In the genomic region with DNA sequence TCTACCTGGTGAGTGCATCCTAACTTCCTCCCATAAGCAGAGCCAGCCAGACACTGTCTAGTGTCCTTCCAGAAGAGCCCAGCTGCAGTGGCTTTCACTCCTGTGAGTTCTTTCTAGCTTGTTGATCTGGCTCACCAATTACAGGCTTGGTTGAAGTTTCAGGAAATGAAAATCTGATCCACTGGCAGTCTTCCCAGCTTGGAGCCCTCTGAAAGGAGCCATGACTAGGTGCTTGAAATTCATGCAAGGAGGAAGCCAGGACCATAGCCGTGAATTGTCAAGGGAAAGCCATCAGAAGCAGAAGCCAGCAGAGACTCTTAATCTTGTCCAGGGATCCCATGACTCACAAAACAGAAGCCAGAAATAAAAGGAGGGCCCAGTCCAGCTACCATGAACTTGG, we compare ENCODE assay signal across 10 mouse cellular contexts. TPM values are rescaled to one million over a fixed set of nuclear protein-coding genes. Genes with fewer than 3 reads are reported as not detected.
DNase-seq lines count a peak whose midpoint lies in the region; ATAC-seq and TF ChIP-seq lines count a peak whose summit lies in the region.
"Had no signal": no experiment of that assay in that cellular context is flagged by ENCODE, and none has a peak within 500 bp of the region (broad histone marks: within the 10 kb centered on the region; RNA-seq: fewer than 3 reads in every experiment).

No protein-coding gene starts in this region.

- H3K27me3 ChIP-seq in midbrain, postnatal 0 days (ENCODE audit: insufficient read depth, low read length) = no peaks in the 10 kb centered on the region
- H3K27me3 ChIP-seq in midbrain, embryonic 10.5 days (ENCODE audit: low read depth, poor library complexity, severe bottlenecking) = no peaks in the 10 kb centered on the region

- no peak for TF ChIP-seq CTCF in midbrain, postnatal 0 days (IDR thresholded peaks at IDR 0.05)

- H3K27ac ChIP-seq in midbrain, postnatal 0 days (ENCODE audit: low read depth, low read length) = no peak overlapping the region
- H3K27ac ChIP-seq in midbrain, embryonic 10.5 days (replicated peaks) = no peak overlapping the region
- H3K27ac ChIP-seq: heart, embryonic 13.5 days; limb, embryonic 12.5 days had no signal

- H3K9ac ChIP-seq in midbrain, postnatal 0 days (replicated peaks; ENCODE audit: low read length, poor library complexity, severe bottlenecking) = no peak overlapping the region
- H3K9ac ChIP-seq: heart, embryonic 13.5 days; limb, embryonic 12.5 days had no signal

- H3K4me1 ChIP-seq in midbrain, postnatal 0 days (ENCODE audit: insufficient read depth, low read length) = no peaks in the 10 kb centered on the region
- no peaks in the 10 kb centered on the region for H3K4me1 ChIP-seq in midbrain, embryonic 10.5 days
- H3K4me1 ChIP-seq: heart, embryonic 13.5 days; limb, embryonic 12.5 days had no signal

- ATAC-seq in cerebellum, adult (ENCODE audit: insufficient number of reproducible peaks, low FRiP score, low TSS enrichment) = no peak
- ATAC-seq in midbrain, postnatal 0 days (ENCODE audit: low FRiP score) = no peak

- H3K36me3 ChIP-seq in midbrain, postnatal 0 days (ENCODE audit: insufficient read depth, low read length) = no peaks in the 10 kb centered on the region
- H3K36me3 ChIP-seq in midbrain, embryonic 10.5 days = no peaks in the 10 kb centered on the region
- H3K36me3 ChIP-seq: heart, embryonic 13.5 days; limb, embryonic 12.5 days had no signal

- no peaks in the 10 kb centered on the region for H3K9me3 ChIP-seq in midbrain, postnatal 0 days (ENCODE audit: low read length)
- no peaks in the 10 kb centered on the region for H3K9me3 ChIP-seq in midbrain, embryonic 10.5 days (replicated peaks)
- H3K9me3 ChIP-seq: heart, embryonic 13.5 days; limb, embryonic 12.5 days had no signal

- peak; percentile 12 for DNase-seq in cerebellum, adult 9-10 months
- DNase-seq in midbrain, postnatal 0 days (ENCODE audit: low spot score) = peak; percentile 69
- DNase-seq in midbrain, embryonic 10.5 days (ENCODE audit: low spot score) = no peak
- DNase-seq in left cerebral cortex, adult 9 months (ENCODE audit: low spot score in 2 of 2) = peak; percentile 3 to 49
- DNase-seq in telencephalon, adult 2 months (ENCODE audit: low read depth, low spot score) = peak; percentile 17
- DNase-seq in spleen, postnatal 10 days (ENCODE audit: low spot score in 2 of 2) = no peak
- DNase-seq in embryo, embryonic 10.5 days (ENCODE audit: low spot score) = no peak

- WGBS in midbrain, postnatal 0 days = 43% methylated on average over 1 of the region's 1 CpGs
- WGBS in midbrain, embryonic 10.5 days = 88% methylated on average over 1 of the region's 1 CpGs

- no peak overlapping the region for H3K4me2 ChIP-seq in midbrain, postnatal 0 days (ENCODE audit: low read depth, low read length, poor library complexity, severe bottlenecking)
- H3K4me2 ChIP-seq: heart, embryonic 13.5 days; limb, embryonic 12.5 days had no signal

- H3K4me3 ChIP-seq in midbrain, postnatal 0 days (ENCODE audit: low read depth, low read length) = no peak overlapping the region
- no peak overlapping the region for H3K4me3 ChIP-seq in midbrain, embryonic 10.5 days
- H3K4me3 ChIP-seq: heart, embryonic 13.5 days; limb, embryonic 12.5 days had no signal

RNA-seq across cellular contexts. Expression of gene Tmprss2, which starts 8.7 kb away (rescaled TPM):
- total RNA-seq in midbrain, postnatal 0 days (2014; rRNA removed) = 0.22 and 0.24 TPM in 2 replicates
- 0.09 TPM in 1 of 2 replicates, not detected in the other for polyA plus RNA-seq in midbrain, postnatal 0 days (2015; fragmentation: Nextera tagmentation; extraction: Ambion mirVana)
- 0.15 and 0.24 TPM in 2 replicates for polyA plus RNA-seq in midbrain, embryonic 10.5 days (2016; fragmentation: Nextera tagmentation; extraction: Ambion mirVana)

Comparison
In these comparisons a context has a peak if more than half of its experiments do, and no peak if none do; other contexts are left out.
1. DNase-seq: peak in cerebellum, adult 9-10 months (single experiment), midbrain, postnatal 0 days (single experiment), left cerebral cortex, adult 9 months (2 of 2) and telencephalon, adult 2 months (single experiment); none in midbrain, embryonic 10.5 days (single experiment), spleen, postnatal 10 days (0 of 2) and embryo, embryonic 10.5 days (single experiment).